Mouse (Mus musculus): ENCODE measurements around the gene Clrn2. TPM values are rescaled to one million over a fixed set of nuclear protein-coding genes. Genes with fewer than 3 reads are reported as not detected.

Clrn2 gene
- polyA plus RNA-seq, 1 experiment from 2014 or later, result not detected

DNA sequence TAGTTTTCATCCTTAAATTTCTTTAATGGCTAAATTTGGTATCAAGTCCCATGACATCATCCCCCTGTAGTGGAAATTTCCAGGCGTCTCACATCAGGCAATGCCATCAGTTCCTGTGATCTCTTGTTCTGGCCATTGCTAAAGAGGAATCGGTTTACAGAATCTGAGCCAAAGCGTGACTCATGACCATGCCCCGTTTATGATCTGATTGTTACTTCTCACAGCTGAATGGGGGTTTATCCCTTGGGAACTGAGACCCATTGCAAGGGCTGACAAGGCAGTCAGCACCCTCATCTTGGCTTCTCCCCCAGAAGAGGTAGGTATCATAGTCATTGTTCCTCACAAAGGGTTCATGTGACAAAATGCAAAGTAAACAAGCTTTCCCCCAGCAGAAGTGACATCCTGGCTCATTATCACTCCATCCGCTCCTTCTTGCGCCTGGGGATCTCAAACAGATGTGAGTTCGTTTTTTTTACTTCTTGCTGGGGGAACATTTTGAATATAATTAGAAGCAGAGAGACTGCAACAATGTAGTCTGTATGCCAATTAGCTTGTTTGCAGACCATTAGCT, 19.4 kb downstream of the Clrn2 start:
- ATAC-seq (ENCODE audit: low read depth), result no peak
- H3K9me3 ChIP-seq (replicated peaks), result no peaks in the 10 kb centered on the region

DNA sequence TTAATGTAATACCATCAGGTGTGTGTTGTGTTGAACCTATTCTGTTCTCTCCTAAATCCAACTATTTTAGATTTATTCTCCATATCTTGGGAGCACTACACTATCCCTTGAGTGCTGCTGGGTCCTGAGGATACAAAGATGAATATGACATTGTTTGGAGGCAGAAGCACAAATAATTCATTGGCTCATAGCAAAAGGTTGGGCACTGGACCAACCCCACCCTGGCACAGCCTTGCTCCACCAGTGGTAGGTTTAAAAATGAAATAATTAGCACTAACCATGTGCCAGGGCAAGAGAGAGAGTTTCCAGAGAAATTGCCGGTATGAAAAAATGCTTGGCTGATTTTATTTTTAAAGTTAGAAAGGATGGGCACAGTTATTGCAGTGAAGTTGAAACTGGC, 20.0 kb downstream of the Clrn2 start:
- ATAC-seq (ENCODE audit: low read depth), result no peak
- WGBS (ENCODE audit: insufficient replicate concordance), result 84% methylated on average over 1 of the region's 1 CpGs
- no peak overlapping the region for H3K9ac ChIP-seq
- H3K27me3 ChIP-seq, result no peaks in the 10 kb centered on the region
- H3K9me3 ChIP-seq (replicated peaks), result no peaks in the 10 kb centered on the region
- no peak overlapping the region for H3K27ac ChIP-seq
- no peaks in the 10 kb centered on the region for H3K4me1 ChIP-seq (replicated peaks)
- H3K4me3 ChIP-seq (replicated peaks), result no peak overlapping the region
- H3K36me3 ChIP-seq, result no peaks in the 10 kb centered on the region
- no peak for DNase-seq
- H3K4me2 ChIP-seq, result no peak overlapping the region

More for the DNA sequence above, 19.4 kb downstream of the Clrn2 start:
- 23% methylated on average over 7 of the region's 7 CpGs for WGBS (ENCODE audit: insufficient replicate concordance)
- H3K27ac ChIP-seq, result no peak overlapping the region
- H3K27me3 ChIP-seq, result no peaks in the 10 kb centered on the region
- no peak overlapping the region for H3K9ac ChIP-seq
- no peak for DNase-seq
- no peaks in the 10 kb centered on the region for H3K4me1 ChIP-seq (replicated peaks)
- no peaks in the 10 kb centered on the region for H3K36me3 ChIP-seq
- H3K4me2 ChIP-seq, result no peak overlapping the region
- no peak overlapping the region for H3K4me3 ChIP-seq (replicated peaks)

DNA sequence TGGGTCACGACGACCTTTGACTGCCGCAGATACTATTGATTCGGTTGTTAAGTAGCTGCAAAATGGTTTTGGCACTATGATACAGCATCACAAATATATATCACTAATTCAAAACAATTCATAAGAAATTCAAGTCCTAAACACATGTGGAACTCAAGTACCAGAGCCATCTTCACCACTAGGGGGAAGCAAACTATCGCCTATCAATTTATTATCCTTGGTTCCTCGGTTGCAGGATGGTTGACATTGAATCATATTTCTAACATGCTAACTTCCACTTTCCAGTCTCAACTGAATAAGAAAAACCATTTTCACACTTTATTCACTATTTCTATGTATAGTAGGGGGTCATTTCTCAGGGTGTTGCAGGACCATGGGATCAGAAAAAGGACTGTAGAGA, 20.7 kb downstream of the Clrn2 start:
- 22% methylated on average over 6 of the region's 6 CpGs for WGBS (ENCODE audit: insufficient replicate concordance)
- Histone ChIP-seq H3K9ac (no peak overlapping the region), H3K27me3 (no peaks in the 10 kb centered on the region), H3K4me3 (replicated peaks) (no peak overlapping the region), H3K9me3 (replicated peaks) (no peaks in the 10 kb centered on the region), H3K4me1 (replicated peaks) (no peaks in the 10 kb centered on the region), H3K4me2 (no peak overlapping the region), H3K36me3 (no peaks in the 10 kb centered on the region), H3K27ac (no peak overlapping the region)
- ATAC-seq (ENCODE audit: low read depth) (no peak), DNase-seq (no peak)

DNA sequence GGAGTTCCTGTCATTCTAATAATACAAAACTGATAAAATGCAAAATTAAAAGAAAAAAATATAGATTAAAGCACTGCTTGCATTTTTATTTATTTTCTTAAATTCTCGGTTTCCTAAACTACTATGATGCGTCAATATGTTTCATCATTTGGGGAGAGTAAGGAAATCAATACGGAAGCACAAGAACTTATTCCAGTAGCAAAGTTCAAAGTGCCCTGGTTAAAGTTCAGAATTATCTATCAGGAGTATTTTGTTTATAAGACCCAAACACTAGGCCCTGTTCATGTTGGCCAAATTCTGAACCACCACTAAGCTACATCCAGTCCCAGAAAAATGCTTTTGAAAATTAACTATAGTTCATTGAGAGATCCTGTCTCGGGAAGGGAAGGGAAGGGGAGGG, 21.2 kb downstream of the Clrn2 start:
- H3K4me1 ChIP-seq (replicated peaks), result no peaks in the 10 kb centered on the region
- H3K9ac ChIP-seq, result no peak overlapping the region
- no peak overlapping the region for H3K27ac ChIP-seq
- no peak overlapping the region for H3K4me2 ChIP-seq
- no peak overlapping the region for H3K4me3 ChIP-seq (replicated peaks)
- no peaks in the 10 kb centered on the region for H3K36me3 ChIP-seq
- DNase-seq, result no peak
- no peak for ATAC-seq (ENCODE audit: low read depth)
- H3K27me3 ChIP-seq, result 0 out of 2 replicates have a peak, but pooled peaks cover 3% of the 10 kb centered on the region
- no peaks in the 10 kb centered on the region for H3K9me3 ChIP-seq (replicated peaks)
- 49% methylated on average over 3 of the region's 4 CpGs for WGBS (ENCODE audit: insufficient replicate concordance)

DNA sequence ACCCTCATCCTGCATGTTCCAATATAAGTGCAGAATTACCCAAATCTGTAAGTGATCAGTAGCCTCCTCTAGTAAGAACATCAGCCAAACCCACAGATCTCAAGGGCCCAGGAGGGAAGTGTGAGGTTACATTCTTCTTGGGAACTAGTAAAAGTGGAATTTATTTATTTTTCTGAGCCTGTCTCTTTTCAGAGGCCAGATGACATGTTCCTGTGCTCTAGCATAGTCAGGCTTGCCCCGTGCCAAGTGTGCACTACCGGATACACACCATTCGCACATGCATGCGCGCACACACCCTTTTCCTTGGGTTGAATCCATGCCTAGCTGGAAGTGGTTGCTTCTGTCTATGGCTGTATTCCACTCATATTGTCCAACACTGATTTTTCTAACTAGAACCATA, 22.2 kb downstream of the Clrn2 start:
- no peak for DNase-seq
- H3K4me2 ChIP-seq, result no peak overlapping the region
- H3K4me3 ChIP-seq (replicated peaks), result no peak overlapping the region
- 0 out of 2 replicates have a peak, but pooled peaks cover 3% of the 10 kb centered on the region for H3K27me3 ChIP-seq
- H3K36me3 ChIP-seq, result no peaks in the 10 kb centered on the region
- WGBS (ENCODE audit: insufficient replicate concordance), result 90% methylated on average over 5 of the region's 5 CpGs
- H3K9me3 ChIP-seq (replicated peaks), result no peaks in the 10 kb centered on the region
- no peak overlapping the region for H3K9ac ChIP-seq
- H3K27ac ChIP-seq, result no peak overlapping the region
- no peaks in the 10 kb centered on the region for H3K4me1 ChIP-seq (replicated peaks)
- no peak for ATAC-seq (ENCODE audit: low read depth)

DNA sequence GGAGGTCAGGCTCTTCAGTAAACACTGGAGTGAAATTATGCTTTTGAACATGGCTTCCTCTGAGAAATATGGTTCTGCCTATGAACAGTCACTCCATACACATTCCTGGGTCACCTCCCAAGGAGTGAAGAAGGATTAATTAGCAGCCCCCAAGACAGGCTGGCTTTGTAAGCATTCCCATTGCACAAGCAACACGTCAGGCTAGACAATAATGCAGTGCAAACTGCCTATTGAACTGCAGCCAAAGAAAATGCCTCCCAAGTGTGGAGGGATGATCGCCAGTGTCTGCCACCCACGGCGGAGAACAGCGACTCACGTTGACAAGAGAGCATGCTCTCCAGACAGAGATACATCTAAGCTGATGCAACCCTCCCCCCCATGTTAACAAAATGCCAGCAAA, 22.7 kb downstream of the Clrn2 start:
- ATAC-seq (ENCODE audit: low read depth), result no peak
- no peaks in the 10 kb centered on the region for H3K4me1 ChIP-seq (replicated peaks)
- WGBS (ENCODE audit: insufficient replicate concordance), result 62% methylated on average over 6 of the region's 6 CpGs
- H3K27me3 ChIP-seq, result 0 out of 2 replicates have a peak, but pooled peaks cover 3% of the 10 kb centered on the region
- H3K4me2 ChIP-seq, result no peak overlapping the region
- no peak for DNase-seq
- no peak overlapping the region for H3K4me3 ChIP-seq (replicated peaks)
- H3K36me3 ChIP-seq, result no peaks in the 10 kb centered on the region
- H3K27ac ChIP-seq, result no peak overlapping the region
- no peaks in the 10 kb centered on the region for H3K9me3 ChIP-seq (replicated peaks)
- H3K9ac ChIP-seq, result no peak overlapping the region

DNA sequence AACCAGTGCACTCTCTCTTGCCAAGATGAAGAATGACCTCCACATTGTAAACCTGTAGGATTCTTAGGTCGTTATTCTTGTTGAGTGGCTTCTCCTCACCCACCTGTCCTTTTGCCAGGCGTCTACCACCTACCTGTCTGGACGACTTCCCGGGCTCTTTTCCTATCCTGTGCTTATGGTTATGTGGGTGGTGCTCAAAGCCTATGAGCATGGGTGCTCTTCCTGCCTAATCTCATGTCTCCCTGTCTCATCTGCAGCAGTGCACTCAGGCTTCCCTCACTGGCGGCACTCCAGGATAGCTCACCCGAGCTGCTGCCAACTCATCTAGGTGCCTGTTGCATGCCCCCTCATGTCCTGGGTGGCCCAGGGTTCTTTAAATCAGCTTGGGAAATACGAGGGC, 24.1 kb downstream of the Clrn2 start:
- Histone ChIP-seq H3K9ac (no peak overlapping the region), H3K27ac (no peak overlapping the region), H3K36me3 (no peaks in the 10 kb centered on the region), H3K27me3 (0 out of 2 replicates have a peak, but pooled peaks cover 3% of the 10 kb centered on the region), H3K4me1 (replicated peaks) (no peaks in the 10 kb centered on the region), H3K4me3 (replicated peaks) (no peak overlapping the region), H3K4me2 (no peak overlapping the region), H3K9me3 (replicated peaks) (no peaks in the 10 kb centered on the region)
- 65% methylated on average over 7 of the region's 7 CpGs for WGBS (ENCODE audit: insufficient replicate concordance)
- DNase-seq, result no peak
- ATAC-seq (ENCODE audit: low read depth), result no peak

DNA sequence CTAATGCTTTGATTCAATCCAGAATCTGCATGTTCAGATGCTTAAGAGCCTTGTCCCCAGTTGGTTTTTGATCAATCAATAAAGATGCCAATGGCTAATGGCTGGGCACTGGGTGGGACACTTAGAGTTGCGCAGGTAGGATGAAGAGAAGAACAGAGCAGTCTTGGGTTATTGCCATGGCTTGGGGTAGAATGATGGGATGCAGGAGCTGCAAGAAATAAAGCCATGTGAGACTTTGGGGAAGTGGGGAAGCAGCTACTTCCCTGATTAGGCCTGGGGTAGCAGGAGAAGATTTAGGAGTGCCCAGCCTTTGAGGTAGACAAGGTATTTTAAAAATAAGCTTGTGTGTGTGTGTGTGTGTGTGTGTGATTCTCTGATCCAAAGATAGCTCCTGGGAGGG, 26.5 kb downstream of the Clrn2 start:
- DNase-seq (no peak), ATAC-seq (ENCODE audit: low read depth) (no peak)
- 56% methylated on average over 1 of the region's 1 CpGs for WGBS (ENCODE audit: insufficient replicate concordance)
- Histone ChIP-seq H3K27me3 (0 out of 2 replicates have a peak, but pooled peaks cover 3% of the 10 kb centered on the region), H3K36me3 (no peaks in the 10 kb centered on the region), H3K9ac (no peak overlapping the region), H3K9me3 (replicated peaks) (no peaks in the 10 kb centered on the region), H3K27ac (no peak overlapping the region), H3K4me3 (replicated peaks) (no peak overlapping the region), H3K4me2 (no peak overlapping the region), H3K4me1 (replicated peaks) (no peaks in the 10 kb centered on the region)

DNA sequence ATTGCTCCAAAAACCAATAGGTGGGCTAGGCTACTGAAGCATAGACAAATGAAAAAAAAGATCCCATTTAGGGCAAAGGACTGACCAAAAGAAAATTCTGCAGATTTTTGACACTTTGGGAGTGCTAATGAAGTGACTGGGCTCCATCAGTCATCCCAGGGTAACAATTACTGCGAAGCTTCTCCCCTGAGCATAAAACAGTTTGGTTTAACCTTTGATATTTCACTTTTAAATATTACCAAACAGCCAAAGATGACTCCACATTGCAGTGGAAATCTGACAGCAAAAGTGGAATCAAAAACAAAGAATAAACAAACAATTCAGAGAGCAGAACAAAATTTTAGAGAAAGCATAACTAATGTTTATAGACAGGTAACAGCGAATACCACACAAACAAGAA, 27.6 kb downstream of the Clrn2 start:
- no peaks in the 10 kb centered on the region for H3K4me1 ChIP-seq (replicated peaks)
- H3K4me2 ChIP-seq, result no peak overlapping the region
- DNase-seq (no peak), ATAC-seq (ENCODE audit: low read depth) (no peak)
- H3K4me3 ChIP-seq (replicated peaks), result no peak overlapping the region
- no peaks in the 10 kb centered on the region for H3K9me3 ChIP-seq (replicated peaks)
- H3K36me3 ChIP-seq, result no peaks in the 10 kb centered on the region
- H3K9ac ChIP-seq, result no peak overlapping the region
- H3K27me3 ChIP-seq, result 0 out of 2 replicates have a peak, but pooled peaks cover 3% of the 10 kb centered on the region
- WGBS (ENCODE audit: insufficient replicate concordance), result 67% methylated on average over 2 of the region's 2 CpGs
- no peak overlapping the region for H3K27ac ChIP-seq

DNA sequence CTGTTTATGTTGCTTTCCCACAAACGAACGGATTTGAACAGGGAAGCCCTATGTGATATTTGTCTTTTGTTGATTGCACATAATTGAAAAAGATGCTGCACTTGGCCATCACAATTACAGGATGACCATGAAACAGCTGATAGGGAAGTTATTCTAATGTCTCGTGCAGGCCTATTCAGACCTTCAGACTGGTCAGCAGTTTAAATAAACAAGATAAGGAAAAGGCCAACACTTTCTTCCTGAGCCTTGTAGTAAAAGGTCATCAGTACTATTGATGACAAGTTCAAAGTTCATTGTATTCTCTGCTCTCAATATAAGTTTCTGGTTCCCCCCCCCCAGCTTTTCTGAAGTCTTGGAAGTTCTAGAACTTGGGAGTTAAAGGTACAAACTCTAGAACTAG, 29.1 kb downstream of the Clrn2 start:
- Histone ChIP-seq H3K9ac (no peak overlapping the region), H3K4me3 (replicated peaks) (no peak overlapping the region), H3K36me3 (no peaks in the 10 kb centered on the region), H3K27ac (no peak overlapping the region), H3K27me3 (0 out of 2 replicates have a peak, but pooled peaks cover 3% of the 10 kb centered on the region), H3K4me1 (replicated peaks) (no peaks in the 10 kb centered on the region), H3K9me3 (replicated peaks) (no peaks in the 10 kb centered on the region), H3K4me2 (no peak overlapping the region)
- DNase-seq, result no peak
- no peak for ATAC-seq (ENCODE audit: low read depth)
- WGBS (ENCODE audit: insufficient replicate concordance), result 40% methylated on average over 3 of the region's 3 CpGs

DNA sequence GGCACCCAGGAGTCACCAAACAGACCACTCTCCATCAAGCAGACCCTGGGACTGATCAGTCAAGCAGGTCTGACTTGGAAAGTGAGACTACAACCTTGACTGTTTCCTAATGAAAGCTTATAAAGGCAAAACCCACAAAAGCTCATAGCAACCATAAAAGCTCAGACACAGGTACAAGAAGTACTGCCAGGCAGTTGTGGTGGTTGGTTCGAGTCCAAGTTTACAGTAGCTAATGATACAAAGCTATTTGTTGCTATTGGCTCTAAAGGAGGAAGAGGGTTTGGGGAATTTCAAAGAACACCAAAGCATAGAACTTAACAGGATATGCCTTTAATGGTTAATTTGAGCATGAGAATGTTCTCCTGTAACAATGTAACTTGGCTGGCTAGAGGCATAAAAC, 30.1 kb downstream of the Clrn2 start:
- no peak for DNase-seq
- Histone ChIP-seq H3K27ac (no peak overlapping the region), H3K36me3 (no peaks in the 10 kb centered on the region), H3K9ac (no peak overlapping the region), H3K9me3 (replicated peaks) (no peaks in the 10 kb centered on the region), H3K4me3 (replicated peaks) (no peak overlapping the region), H3K4me2 (no peak overlapping the region), H3K4me1 (replicated peaks) (no peaks in the 10 kb centered on the region), H3K27me3 (0 out of 2 replicates have a peak, but pooled peaks cover 3% of the 10 kb centered on the region)
- WGBS (ENCODE audit: insufficient replicate concordance), result 54% methylated on average over 1 of the region's 1 CpGs
- no peak for ATAC-seq (ENCODE audit: low read depth)

DNA sequence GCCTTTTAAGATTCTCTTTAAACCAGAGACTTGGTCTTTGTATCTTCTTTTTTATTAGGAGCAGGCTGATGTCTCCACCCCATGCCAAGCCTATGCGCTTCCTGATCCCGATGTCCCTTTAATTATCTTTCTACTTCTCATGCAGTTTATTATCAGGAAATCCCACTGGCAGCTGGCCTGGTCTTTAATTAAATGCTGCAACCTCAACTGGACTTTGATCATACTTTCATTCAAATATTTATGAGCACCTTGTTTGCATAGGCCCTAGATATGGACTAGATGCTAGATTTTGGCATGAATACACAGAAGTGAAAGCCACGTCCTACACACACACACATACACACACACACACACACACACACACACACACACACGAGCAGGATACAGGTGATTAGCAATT, 38.2 kb downstream of the Clrn2 start:
- H3K4me3 ChIP-seq (replicated peaks), result no peak overlapping the region
- peaks cover 9% of the 10 kb centered on the region for H3K36me3 ChIP-seq
- H3K27me3 ChIP-seq, result 0 out of 2 replicates have a peak, but pooled peaks cover 3% of the 10 kb centered on the region
- WGBS (ENCODE audit: insufficient replicate concordance), result 65% methylated on average over 4 of the region's 4 CpGs
- no peaks in the 10 kb centered on the region for H3K9me3 ChIP-seq (replicated peaks)
- ATAC-seq (ENCODE audit: low read depth), result no peak
- no peak for DNase-seq
- no peak overlapping the region for H3K4me2 ChIP-seq
- H3K9ac ChIP-seq, result no peak overlapping the region
- H3K27ac ChIP-seq, result no peak overlapping the region
- peaks cover 27% of the 10 kb centered on the region for H3K4me1 ChIP-seq (replicated peaks)
